32 mouse cellular contexts compared by ENCODE assay signal in genomic region chr12:51449303-51449702, GRCm38 (mm10).
"Had no signal": no experiment of that assay in that cellular context is flagged by ENCODE, and none has a peak within 500 bp of the region (broad histone marks: within the 10 kb centered on the region; RNA-seq: fewer than 3 reads in every experiment).

No protein-coding gene starts in this region.

- H3K4me2 ChIP-seq: limb, embryonic 12.5 days; limb, embryonic 13.5 days; limb, embryonic 15.5 days; liver, embryonic 11.5 days; liver, embryonic 12.5 days; liver, embryonic 13.5 days; liver, embryonic 15.5 days; lung, embryonic 14.5 days; lung, embryonic 15.5 days; midbrain, embryonic 11.5 days; midbrain, embryonic 12.5 days; midbrain, embryonic 13.5 days; midbrain, embryonic 15.5 days; neural tube, embryonic 12.5 days had no signal

- ATAC-seq: liver, embryonic 12.5 days; liver, postnatal 0 days; lung, postnatal 0 days; midbrain, embryonic 13.5 days; midbrain, embryonic 15.5 days; midbrain, embryonic 16.5 days had no signal

- H3K27me3 ChIP-seq: limb, embryonic 12.5 days; limb, embryonic 13.5 days; limb, embryonic 15.5 days; liver, embryonic 12.5 days; liver, embryonic 13.5 days; liver, embryonic 15.5 days; lung, embryonic 15.5 days; megakaryocyte, embryonic 14.5 days; midbrain, embryonic 12.5 days; midbrain, embryonic 13.5 days; midbrain, embryonic 15.5 days; neural tube, embryonic 12.5 days had no signal

- H3K9ac ChIP-seq: limb, embryonic 12.5 days; limb, embryonic 13.5 days; limb, embryonic 15.5 days; liver, embryonic 12.5 days; liver, embryonic 13.5 days; liver, embryonic 14.5 days; liver, embryonic 15.5 days; liver, postnatal 0 days; lung, embryonic 14.5 days; lung, embryonic 15.5 days; midbrain, embryonic 12.5 days; midbrain, embryonic 13.5 days; midbrain, embryonic 15.5 days; neural tube, embryonic 12.5 days had no signal

- H3K9me3 ChIP-seq: limb, embryonic 10.5 days; limb, embryonic 12.5 days; limb, embryonic 15.5 days; liver, embryonic 12.5 days; liver, embryonic 13.5 days; liver, embryonic 15.5 days; lung, embryonic 15.5 days; megakaryocyte, embryonic 14.5 days; midbrain, embryonic 10.5 days; midbrain, embryonic 12.5 days; midbrain, embryonic 13.5 days; neural tube, embryonic 12.5 days had no signal

- DNase-seq: left cerebral cortex, postnatal 4 days; liver; liver, embryonic 13.5 days; liver, postnatal 0 days; lung, adult 18-20 months; lung, adult 2 months; lung, embryonic 14.5 days; lung, postnatal 10 days; lung, postnatal 14 days; lung, postnatal 36 days; lung, postnatal 4 days; midbrain, embryonic 14.5 days had no signal

- H3K4me1 ChIP-seq: limb, embryonic 10.5 days; limb, embryonic 12.5 days; limb, embryonic 13.5 days; limb, embryonic 15.5 days; liver, embryonic 12.5 days; liver, embryonic 13.5 days; liver, embryonic 15.5 days; lung, embryonic 15.5 days; megakaryocyte, embryonic 14.5 days; midbrain, embryonic 10.5 days; midbrain, embryonic 12.5 days; midbrain, embryonic 13.5 days; midbrain, embryonic 15.5 days; neural tube, embryonic 12.5 days had no signal

- H3K27ac ChIP-seq: limb, embryonic 10.5 days; limb, embryonic 12.5 days; limb, embryonic 13.5 days; limb, embryonic 15.5 days; liver, embryonic 12.5 days; liver, embryonic 13.5 days; liver, embryonic 14.5 days; liver, embryonic 15.5 days; lung, embryonic 15.5 days; macrophage; midbrain, embryonic 10.5 days; midbrain, embryonic 12.5 days; midbrain, embryonic 13.5 days; midbrain, embryonic 15.5 days; neural tube, embryonic 12.5 days had no signal

- H3K4me3 ChIP-seq: limb, embryonic 10.5 days; limb, embryonic 12.5 days; limb, embryonic 13.5 days; limb, embryonic 15.5 days; liver, embryonic 12.5 days; liver, embryonic 13.5 days; liver, embryonic 15.5 days; lung, embryonic 15.5 days; megakaryocyte, embryonic 14.5 days; midbrain, embryonic 10.5 days; midbrain, embryonic 12.5 days; midbrain, embryonic 13.5 days; midbrain, embryonic 15.5 days; myocyte; neural tube, embryonic 12.5 days had no signal
